Mouse (Mus musculus): Measurements from ENCODE around the gene Gm8922.
"Not testable (repeated sequence)": the region's sequence is repeated elsewhere in the genome, so short reads cannot be mapped to it uniquely, and the experiment has no call there.

The Gm8922 gene

GRCm38 (mm10) chr5:11681659-11682058, at the start of gene Gm8922:
Gene Gm8922, plus strand, starts transcription at chr5:11681959.
- DNase-seq (ENCODE audit: low spot score in 2 of 2): not testable (repeated sequence)

Measured in left cerebral cortex, adult 9 months (tissue).